Mouse (Mus musculus) G1E (cell line): Measurements from ENCODE around the gene Lexm.

Experiments used
- CTCF ChIP-seq: IDR thresholded peaks from 2 replicates; pipeline ENCODE4 v1.5.1; 2012; ENCODE audit warnings: low read depth, low read length, inconsistent platforms, mixed read lengths
- TAL1 ChIP-seq: conservative IDR thresholded peaks from 2 replicates; pipeline ENCODE4 v1.6.1; 2012; ENCODE audit warnings: low read depth, low read length, inconsistent platforms, mixed read lengths

DNA sequence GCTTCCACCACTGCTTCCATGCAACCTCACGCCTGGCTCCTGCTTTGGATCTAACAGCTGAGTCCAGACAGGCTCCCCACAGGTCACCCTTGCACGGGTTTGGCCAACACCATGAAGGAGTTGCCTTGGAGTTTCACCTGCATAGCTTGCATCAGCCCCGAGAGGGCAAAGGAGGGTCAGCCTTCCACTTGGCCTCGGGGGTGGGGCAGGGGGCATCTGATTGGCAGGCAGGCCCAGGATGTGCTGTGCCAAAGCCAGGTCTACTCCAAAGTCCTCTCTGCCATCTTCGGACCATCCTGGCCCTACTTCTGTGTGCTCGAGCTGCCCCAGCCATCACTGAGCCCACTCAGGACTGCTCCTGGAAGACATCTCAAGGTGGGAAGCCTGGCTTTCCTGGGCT lies 30.0 kb downstream of the Lexm start:
- TF ChIP-seq CTCF (no peak), TAL1 (no peak)
